Mouse (Mus musculus) brain, embryonic 14.5 days (tissue): ENCODE results near the gene AL731706.1.

Experiments
- CTCF ChIP-seq: fragments of 200-500 bp; IDR thresholded peaks from 2 replicates; pipeline ENCODE4 v1.5.1; 2012; ENCODE audit warnings: inconsistent platforms, mild to moderate bottlenecking, moderate library complexity, borderline replicate concordance; ENCODE audit not compliant: insufficient read depth, insufficient read length; ENCODE audit errors: extremely low read depth
- POLR2A ChIP-seq: fragments of 200-500 bp; IDR thresholded peaks from 2 replicates; pipeline ENCODE4 v1.6.1; 2012; ENCODE audit warnings: mild to moderate bottlenecking, inconsistent platforms, borderline replicate concordance; ENCODE audit not compliant: poor library complexity, insufficient read depth, insufficient read length, severe bottlenecking; ENCODE audit errors: extremely low read depth

- TF ChIP-seq POLR2A (no peak), CTCF (no peak)
Observed at GRCm38 (mm10) chr2:136833976-136834714, 57.0 kb downstream of the AL731706.1 start.
